Mouse (Mus musculus) adipocyte (in vitro differentiated cells): Measurements from ENCODE around the gene Cdkl4.

Experiments used
- DNase-seq: peaks from one replicate; pipeline ENCODE4 v3.0.0-alpha.2; 2016; ENCODE audit warnings: low spot score

The Cdkl4 gene

GRCm38 (mm10) chr17:80515956-80516355, 61.7 kb downstream of the Cdkl4 start:
- DNase-seq: peak; percentile 33

- no peak for DNase-seq
These were observed 62.1 kb downstream of the Cdkl4 start for GRCm38 (mm10) chr17:80515513-80515912.

GRCm38 (mm10) chr17:80513766-80514165, 63.8 kb downstream of the Cdkl4 start:
- no peak for DNase-seq

DNA sequence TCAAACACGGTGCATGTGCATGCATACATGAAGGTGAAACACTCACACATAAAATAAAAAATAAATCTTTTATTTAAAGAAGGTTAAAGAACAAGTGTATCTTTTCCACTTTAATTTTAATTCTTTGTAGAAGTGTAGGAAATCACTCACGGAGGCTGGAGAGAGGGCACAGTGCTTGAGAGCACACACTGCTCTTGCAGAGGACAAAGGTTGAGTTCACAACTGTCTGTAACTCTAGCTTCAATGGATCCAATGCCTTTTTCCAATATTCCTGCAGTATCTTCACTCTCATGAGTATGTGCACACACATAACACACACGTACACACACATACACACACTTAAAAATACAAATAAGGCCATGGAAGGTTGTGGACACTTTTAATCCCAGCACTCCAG, 67.2 kb downstream of the Cdkl4 start:
- DNase-seq: no peak

DNA sequence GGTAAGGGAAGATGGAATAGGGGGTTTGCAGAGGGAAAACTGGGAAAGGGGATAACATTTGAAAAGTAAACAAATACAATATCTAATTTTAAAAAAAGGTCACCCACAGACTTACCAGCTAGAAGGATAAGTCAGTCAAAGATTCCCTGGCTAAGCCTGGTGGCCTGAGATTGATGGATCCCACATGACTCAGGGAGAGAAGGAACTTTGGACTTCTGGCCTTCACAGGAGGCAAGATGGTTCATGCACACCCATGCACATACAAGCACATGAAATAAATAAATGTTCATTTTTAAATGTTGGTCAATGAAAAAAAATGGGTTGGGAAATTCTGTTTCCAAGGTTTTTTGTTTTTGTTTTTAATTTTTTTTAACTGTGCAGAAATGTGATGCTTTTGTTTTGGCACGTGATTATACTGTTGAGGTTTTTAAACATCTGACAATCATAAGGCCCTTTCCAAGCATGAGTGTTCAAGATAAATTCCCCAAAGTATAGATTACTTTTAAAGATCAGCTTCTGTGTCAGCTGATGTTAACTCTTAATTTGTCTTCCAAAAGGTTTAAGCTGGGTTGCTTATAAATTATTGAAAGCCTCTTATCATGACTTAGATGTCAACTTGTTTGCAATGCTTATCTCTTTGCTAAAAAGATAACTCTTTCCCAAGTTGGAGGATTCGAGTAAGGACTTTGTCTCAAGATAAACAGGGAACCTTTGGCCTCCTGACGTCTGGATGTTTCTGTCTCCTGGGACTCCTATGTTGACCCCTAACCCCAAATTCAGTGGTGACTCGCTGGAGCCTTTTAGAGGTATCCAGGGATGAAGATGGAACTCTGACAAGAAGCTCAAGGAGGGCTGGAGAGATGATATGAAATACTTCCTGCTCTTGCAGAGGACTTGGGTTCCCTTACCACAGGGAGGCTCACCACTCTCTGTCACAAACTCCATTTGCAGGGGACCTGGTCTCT, 67.8 kb downstream of the Cdkl4 start:
- DNase-seq: no peak

DNA sequence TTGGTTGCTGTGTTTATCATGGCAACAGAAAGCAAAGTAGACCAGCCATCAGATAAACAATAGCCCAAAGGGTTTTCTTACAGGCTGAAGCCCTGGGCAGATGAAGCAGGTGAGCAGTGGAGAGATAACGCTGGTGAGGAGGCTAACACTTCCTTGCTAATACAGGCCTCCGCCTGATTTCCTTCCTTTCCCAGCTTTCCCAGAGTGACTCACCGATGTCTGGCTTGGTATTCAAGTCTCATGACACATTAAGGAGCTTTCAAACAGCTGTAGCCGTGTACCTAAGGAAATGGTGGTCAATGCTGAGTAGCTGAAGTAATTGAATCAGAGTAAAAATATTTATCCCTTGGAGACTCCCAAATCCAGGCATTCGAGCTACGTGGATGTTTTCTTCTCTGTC, 71.8 kb downstream of the Cdkl4 start:
- DNase-seq: no peak

DNA sequence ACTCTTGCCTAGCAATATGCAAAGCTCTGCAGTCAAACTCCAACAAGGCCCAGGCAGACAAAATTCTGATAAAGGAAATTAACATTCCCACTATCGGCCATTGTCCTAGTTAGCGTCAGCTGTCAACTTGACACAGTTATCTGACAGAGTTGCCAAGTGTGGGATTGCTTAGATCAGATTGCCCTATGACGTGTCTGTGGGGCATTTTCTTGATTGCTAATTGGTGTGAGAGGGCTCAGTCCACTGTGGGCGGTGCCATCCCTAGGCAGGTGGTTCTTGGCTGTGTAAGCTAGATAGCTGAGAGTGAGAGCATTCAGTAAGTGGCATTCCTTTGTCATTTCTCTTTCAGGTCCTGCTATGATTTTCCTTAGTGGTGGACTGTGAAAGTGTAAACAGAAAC, 72.3 kb downstream of the Cdkl4 start:
- DNase-seq: peak; percentile 52

DNA sequence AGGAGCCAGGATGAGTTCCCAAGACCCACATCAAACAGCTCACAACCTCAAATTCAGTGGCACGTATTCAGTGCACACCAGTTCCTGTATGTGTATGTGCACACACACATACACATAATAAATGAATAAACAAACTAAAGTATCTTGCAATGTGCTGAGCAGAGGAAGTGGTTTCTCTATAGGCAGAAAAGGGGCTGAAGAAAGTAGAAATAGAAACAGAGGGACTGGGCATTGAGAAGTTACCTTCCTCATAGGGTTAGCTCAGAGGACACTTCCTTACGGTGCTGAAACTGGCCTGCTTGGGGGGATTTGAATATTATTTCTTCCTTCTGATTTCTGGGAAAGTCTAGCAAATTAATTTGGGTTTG, 75.8 kb downstream of the Cdkl4 start:
- DNase-seq: no peak

- DNase-seq: peak; percentile 39
These were observed 76.4 kb downstream of the Cdkl4 start for GRCm38 (mm10) chr17:80501037-80501804.

- no peak for DNase-seq
These were observed 77.6 kb downstream of the Cdkl4 start for GRCm38 (mm10) chr17:80500025-80500424.

GRCm38 (mm10) chr17:80498600-80499268, 78.9 kb downstream of the Cdkl4 start:
- no peak for DNase-seq

DNA sequence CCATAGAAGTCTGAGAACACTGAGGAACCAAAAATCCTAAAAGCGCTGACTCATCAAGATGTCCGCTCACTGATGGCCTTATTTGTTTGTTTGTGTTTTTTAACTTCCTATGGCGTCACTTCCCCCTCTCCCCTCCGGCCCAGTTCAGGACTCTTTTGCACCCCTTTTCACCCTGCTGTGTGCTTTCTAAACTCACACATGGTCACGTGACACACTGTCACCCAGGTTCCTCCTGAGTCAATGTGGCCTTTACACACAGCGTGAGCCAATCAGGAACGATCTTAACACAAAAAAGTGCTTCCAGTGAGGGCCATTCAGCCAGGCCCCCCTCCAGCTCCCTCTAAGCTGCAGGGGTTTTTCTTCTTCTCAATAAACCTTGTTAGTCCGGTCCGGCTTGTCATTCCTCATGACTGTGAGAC, 80.4 kb downstream of the Cdkl4 start:
- DNase-seq: no peak

GRCm38 (mm10) chr17:80496607-80497170, 80.9 kb downstream of the Cdkl4 start:
- no peak for DNase-seq

GRCm38 (mm10) chr17:80496185-80496584, 81.4 kb downstream of the Cdkl4 start:
- no peak for DNase-seq

DNA sequence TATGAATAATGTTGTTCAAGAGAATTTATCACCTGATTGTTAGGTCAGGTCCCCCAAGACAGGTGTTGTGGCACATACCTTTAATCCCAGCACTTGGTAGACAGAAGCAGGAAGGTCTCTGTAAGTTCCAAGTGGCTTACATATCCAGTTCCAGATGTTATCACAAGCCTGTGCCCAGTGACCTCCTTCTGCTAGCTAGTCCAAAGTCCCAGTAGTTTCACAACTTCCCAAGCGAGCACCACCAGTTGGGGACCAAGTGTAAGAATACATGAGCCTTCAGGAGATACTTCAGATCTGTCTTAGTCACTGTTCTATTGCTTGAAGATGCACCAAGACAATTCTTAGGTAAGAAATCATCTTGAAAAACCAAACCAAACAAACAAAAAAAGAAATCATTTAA, 83.7 kb downstream of the Cdkl4 start:
- DNase-seq: no peak

DNA sequence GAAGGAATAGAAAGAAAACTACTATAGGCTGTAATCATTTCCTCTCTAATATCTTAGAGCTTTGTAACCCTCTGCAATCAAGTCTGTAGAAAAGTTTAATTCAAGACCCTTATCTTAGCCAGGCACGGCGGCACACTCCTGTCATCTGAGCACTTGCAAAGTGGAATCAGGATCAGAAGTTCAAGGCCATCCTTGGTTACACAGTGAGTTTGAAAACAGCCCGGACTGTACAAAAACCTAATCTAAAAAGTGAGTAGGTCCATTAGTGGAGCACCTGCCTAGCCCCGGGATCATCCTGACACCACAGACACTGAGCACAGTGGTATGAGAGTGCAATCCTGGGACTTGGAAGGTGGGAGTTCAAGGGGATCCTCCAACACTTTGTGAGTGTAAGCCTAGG, 84.8 kb downstream of the Cdkl4 start:
- DNase-seq: no peak

DNA sequence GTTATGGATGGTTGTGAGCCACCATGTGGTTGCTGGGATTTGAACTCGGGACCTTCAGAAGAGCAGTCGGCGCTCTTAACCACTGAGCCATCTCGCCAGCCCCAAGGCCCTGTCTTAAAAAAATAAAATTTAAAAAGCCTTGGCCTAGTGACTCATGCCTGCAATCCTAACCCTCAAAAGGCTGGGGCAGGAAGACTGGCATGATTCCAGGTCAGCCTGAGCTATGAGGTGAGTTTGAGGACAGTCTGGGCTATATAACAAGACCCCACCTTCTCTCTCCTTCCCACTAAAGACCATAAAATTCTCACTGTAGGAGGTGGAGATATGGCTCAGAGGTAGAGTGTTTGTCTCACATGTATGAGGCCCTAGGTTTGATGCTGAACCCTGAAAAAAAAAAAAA, 85.3 kb downstream of the Cdkl4 start:
- no peak for DNase-seq

GRCm38 (mm10) chr17:80490166-80490565, 87.4 kb downstream of the Cdkl4 start:
- no peak for DNase-seq

- no peak for DNase-seq
These were observed 88.7 kb downstream of the Cdkl4 start for GRCm38 (mm10) chr17:80488918-80489317.

- no peak for DNase-seq
These were observed 92.5 kb downstream of the Cdkl4 start for GRCm38 (mm10) chr17:80485160-80485559.

GRCm38 (mm10) chr17:80480855-80481224, 96.8 kb downstream of the Cdkl4 start:
- no peak for DNase-seq
